Mouse (Mus musculus) inflammation-experienced regulatory T-cells, adult 6 months (primary cell): ENCODE data around the gene Rer1. TPM values are rescaled to one million over a fixed set of nuclear protein-coding genes. Genes with fewer than 3 reads are reported as not detected.
"Not testable (repeated sequence)": the region's sequence is repeated elsewhere in the genome, so short reads cannot be mapped to it uniquely, and the experiment has no call there.

Source experiments
- ATAC-seq: one replicate; pipeline ENCODE4 v1.8.0; 2017
- polyA plus RNA-seq, 3 experiments: library from polyadenylated mRNA; unstranded; fragments of 100-300 nt; shearing (Covaris generic); gene quantifications; one replicate each; pipeline ENCODE4 v1.2.1; 2017

The Rer1 gene
- polyA plus RNA-seq, 3 experiments from 2014 or later, result 101 to 140 (median 102) TPM

DNA sequence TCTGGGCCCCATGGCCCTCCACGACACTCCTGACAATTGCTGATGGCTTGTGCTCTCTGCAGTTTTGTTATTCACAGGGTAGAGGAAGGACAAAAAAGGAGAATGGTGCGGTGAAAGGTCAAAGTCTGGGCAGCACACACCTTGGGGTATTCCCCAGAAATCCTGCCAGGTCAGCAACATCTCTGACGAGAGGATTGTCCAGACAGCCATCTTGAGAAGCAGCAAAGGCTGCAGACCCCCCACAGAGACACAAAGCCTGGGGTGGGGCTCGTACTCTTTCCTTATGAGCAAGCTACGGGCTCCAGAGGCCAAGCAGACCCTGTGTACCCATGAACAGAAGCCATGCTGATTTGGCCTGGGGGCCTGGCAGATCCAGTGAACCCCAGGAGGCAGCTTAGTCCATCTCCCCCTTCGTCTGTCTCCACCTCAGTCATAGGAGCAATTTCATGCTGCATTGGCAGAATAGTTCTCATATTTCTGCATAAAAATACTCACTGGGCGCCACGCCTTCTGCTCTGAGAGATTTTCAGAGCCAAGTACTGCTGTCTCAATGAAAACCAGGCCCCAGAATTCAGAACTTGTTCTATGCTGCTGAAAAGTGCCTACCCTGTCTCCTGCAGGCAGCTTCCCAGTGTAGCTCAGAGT is 27.7 kb upstream of the Rer1 start:
- no peak for ATAC-seq

DNA sequence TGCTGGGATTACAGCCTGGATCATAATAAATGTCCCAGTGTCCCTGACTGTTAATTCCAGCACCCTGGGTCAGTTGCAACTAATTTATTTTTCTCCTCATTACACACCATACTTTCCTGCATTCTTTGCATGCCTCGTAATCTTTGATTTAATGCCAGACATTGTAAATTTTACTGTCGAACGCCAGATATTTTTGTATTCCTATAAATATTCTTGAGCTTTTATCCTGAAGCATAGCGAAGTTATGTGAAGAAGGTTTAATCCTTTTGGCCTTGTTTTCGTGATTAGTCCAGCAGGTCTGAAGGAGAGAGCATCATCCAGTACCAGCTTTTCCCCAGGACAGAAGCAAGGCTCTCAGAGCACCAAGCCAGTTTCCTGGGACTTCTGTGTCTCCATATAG is 23.3 kb upstream of the Rer1 start:
- no peak for ATAC-seq

DNA sequence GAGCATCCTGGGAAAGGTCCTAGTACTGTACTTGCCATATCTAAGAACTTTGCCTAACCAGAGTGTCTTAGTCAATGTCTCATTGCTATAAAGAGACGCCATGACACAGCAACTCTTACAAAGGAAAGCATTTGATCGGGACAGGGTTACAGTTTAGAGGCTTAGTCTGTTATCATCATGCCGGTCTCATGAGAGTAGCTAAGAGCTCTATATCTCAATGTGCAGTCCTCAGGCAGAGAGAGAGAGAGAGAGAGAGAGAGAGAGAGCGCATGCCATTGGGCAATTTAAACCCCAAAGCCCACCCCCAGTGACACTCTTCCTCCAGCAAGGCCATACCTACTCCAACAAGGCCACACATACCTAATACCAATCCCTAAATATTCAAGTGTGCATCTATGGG is 21.7 kb upstream of the Rer1 start:
- ATAC-seq, result no peak

DNA sequence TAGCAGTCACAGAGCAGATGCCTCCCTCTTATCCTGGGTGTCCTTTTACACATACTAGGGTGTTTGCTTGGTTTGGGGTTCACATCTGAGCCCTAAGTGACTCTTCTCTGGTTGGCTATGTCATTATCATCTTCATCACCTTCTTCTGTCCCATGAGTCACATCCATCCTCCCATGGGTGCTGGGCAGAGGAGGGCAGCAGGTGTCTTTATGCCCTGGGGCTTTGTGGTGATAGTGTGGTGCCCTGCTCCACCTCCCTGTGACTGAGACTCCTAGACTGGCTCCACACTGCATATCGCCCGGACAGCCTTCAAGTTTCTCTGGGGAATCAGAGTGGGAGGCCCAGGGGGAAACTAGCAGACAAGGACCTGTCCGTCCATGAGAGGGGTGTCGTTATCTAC is 12.4 kb upstream of the Rer1 start:
- no peak for ATAC-seq

DNA sequence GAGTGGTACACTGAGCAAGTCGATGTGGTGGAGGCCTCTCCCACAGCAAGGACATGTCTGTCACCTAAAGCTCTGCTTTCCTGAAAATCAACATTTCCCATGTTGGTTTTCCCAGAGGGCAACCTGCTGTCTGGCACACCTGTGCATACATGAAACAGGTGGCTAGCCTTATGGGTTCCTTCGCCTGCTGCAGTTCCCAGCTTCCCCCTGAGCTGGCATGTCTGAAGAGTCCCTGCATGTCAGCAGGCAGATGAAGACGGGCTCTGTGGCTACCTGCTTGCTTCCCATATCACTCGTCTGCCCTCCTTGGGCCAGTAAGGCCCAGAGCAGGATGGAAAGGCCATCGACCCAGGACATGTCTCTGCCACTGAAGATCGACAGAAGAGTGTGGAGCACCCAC is 11.3 kb upstream of the Rer1 start:
- ATAC-seq, result no peak

DNA sequence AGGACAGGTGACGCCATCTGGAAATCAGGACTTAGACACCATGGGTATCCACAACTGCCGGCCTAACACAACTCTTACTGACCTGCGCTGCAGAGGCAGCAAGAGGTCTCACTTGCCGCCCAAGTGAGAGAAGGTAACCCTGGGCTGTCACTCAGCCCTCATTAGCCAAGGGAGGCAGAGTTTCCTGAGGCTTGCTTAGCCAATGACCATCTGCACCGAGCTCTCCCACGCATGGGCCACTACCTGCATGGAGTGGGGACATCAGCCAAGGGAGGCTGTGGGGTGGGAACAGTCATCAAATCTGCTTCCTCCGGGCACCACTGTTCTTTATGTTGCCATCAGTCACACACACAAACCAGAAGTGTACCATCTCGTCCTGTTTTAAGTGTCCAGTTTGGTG is 9.8 kb upstream of the Rer1 start:
- ATAC-seq, result no peak

DNA sequence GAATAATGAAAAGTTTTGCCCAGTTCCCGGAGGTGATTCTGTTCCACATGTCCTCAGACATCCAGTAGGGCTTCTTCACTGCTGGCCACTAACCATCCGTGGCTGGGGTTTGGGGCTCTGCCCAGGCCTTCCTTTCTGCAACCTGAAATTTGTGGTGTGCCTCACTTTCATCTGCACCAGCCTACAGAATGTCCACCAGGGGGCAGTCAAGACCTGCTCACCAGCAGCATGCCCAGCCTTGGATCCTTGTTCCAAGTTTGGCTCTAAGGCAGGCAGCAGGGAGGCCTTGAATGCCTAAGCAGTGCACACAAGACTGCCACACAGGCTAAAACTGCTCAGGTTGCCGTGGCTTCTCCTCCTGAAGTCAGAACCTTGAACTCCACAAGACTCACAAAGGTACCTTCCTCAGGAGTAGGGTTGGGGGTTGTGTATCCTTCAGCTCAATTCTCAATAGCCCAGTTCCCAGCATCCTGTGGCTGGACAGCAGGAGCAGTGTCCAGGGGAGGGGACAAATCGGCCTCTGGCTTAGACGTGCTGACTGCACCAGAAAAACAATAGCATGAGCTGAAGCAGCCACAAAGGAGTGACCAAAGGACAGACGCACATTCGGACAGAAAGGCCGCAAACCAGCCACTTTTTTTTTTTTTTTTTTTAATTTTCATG is 9.2 kb upstream of the Rer1 start:
- ATAC-seq, result peak; percentile 80

DNA sequence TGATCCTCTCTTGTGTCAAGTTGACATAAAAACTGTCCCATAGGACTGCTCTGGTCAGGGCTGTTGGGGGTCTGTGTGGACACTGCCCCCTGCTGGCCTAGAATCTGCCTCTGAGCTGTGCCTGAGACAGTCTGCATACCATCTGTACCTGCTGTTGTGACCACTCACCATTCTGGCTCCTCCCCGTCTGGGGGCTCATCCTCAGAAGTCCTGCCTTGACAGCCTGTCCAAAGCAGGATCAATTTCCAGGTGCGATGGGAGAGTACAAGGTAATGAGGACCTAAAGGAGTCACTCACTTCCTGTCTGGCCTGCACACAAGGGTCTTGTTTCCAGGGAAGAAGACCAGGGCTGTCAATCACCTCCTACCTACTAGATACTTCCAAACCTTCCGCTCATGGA is 8.4 kb upstream of the Rer1 start:
- no peak for ATAC-seq

DNA sequence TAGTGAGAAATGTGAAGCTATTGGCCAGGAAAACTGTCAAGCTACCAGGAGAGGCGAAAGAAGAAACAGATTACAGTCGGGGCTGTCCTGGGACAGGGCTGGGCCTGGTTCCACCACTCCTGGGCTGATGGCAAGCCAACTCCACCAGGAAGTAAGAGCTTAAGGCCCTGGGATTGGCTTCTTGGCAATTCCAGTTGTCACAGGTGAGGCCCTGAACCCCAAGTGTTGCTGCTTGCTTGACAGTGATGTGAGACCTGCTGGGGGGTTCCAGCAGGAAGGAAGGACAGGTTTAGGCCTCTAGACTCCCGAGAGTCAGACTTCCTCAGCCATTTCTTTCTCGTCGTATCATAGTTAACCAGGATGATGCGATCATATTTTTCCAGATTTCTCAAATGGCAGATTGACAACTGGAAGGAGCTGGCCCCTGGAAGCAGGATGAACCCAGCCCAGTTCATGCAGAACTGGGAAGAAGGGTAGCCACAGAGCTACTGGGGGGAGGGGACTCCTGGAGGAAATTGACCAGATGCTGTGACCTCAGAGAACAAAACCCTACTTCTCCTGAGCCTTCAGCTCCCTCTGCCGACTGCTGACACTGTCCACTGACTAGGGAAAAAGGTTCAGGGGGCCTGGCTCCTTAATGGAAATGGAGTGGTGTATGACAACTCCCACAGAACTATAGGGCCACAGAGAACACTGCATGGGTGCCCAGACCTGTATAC is 7.4 kb upstream of the Rer1 start:
- ATAC-seq, result no peak

DNA sequence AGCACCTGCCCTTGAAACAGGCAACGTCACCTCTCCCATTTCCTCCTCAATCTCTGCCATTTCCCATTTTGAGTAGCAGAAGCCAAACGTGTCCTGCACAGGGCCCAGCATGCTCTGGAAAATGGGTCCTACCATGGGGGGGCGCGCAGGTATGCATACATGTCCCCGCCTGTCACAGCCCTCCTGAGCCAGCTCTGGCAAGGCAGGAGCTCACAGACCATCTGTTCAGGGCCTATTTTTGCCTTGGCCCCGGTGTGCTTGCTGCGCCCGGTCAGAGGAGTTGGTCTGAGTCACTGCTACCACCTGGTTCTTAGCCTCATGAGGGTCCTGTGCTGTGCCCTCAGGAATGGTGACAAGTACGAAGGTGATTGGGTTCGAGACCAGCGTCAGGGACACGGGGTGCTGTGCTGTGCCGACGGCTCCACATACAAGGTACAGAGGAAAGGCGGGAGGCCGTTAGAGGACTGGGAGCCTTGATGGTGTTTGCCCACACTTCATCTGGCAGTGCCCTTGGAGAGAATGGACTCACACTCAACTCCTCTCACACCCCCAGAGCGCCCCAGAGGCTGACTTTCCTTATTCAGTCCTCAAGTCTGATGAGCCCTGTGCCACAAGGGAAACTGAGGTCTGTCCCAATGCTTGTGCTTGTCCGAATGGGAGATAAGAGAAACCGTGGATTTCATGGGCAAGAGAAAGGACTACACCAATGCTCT is 6.7 kb upstream of the Rer1 start:
- ATAC-seq, result no peak

DNA sequence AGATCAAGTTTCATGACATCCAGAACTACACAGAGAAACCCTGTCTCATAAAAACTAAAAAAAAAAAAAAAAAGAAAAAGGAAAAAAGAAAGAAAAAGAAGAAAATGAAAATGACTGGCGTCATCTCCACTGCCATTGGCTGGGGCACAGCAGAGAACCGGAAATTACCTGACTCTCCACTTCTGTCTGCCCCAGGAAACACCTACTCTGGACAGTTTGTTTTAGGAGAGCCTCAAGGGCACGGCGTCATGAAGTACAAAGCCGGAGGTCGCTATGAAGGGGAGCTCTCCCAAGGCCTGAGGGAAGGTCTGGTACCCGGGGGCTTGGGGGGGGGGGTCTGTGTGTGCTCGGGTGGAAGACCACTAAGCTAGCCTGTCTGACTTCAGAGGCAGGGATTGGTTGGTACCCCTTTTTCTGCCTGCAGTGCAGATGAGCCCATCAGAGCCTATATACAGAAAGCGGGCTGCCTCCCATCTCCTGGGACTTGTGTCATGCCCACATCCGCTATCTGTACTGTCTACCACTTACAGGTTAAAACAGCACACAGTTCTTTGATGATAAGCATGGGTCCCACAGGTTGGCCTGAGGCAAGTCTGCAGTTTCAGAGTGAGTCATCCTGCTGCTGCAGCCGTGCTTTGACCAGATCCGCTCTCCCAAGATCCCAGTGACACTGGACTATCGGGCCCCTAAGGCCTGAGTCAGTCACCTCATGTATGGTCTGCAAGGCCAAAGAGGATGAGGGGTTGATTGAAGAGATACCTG is 4.7 kb upstream of the Rer1 start:
- ATAC-seq, result no peak

DNA sequence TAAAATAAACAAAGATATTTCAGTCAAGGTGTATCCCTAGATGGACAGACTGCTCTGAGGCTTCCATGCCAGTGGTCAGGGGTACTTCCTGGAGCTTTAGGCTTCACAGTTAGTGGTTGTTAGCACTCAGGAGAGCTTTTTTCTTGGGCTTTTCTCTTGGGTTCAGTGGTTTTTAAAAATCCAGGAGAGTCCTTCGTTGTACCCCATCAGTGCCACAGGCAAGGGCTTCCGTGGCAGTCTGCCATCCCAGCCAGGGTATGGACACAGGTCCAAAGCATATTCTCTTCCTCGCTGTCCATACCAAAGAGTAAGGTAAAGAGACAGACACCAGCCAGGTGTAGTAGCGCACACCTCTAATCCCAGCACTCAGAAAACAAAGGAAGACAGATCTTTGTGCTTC is 4.0 kb upstream of the Rer1 start:
- ATAC-seq, result no peak

DNA sequence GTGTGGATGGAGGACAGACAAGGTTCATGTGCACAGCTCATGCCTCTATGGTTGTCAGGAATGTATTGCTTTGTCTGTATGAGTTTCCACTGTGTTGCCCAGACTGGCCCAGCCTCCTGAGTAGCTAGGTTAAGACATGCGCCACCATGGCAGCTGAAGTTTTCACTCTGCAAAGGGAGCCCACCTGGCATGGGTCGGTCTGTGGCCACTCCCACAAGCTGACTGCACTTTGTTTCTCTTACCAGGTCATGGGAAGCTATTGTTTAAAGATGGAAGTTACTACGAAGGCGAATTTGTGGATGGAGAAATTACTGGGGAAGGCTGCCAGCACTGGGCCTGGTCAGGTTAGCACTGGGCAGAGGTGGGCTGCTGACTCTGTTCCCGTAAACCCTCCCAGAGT is 3.1 kb upstream of the Rer1 start:
- ATAC-seq, result no peak

DNA sequence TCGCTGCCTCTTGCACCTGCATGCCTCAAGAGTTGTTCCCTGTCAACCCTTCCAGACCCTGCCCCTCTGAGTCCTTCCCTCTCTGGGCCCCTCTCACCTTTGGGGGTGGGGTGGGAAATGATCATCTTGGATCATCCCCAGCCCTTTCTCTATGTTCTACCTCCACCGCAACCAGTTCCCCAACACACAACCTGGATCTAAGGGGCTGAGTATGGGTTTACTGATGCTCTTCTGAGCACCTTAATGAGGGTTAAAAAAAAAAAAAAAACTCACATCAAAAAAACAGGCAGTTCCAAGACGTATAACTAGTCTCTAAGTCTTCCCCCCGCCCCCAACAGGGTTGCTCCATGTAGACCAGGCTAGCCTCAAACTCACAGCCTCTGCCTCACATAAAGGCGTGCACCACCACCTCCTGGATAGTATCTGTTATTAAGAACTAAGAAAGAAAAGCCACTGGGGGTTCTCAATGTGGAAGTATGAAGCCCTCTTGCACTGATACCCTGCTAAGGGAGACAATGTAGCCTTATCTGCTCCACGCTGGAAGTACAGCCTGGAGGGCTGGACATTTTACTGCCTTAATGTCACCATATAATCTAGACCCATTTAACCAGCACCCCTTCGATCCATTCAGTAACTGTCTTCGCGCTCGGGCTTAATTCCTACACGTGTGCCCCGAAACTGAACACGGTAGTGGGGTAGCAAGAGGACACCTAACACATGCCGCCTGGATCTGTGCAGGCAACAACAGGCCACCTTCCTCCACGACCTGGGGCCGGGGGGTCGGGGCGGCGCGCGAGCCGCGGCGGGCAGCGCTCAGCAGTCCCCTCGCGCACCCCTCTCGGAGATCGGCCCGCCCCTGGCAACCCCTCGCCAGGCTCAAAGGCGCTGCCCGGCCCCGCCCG is 725 bp downstream of the Rer1 start:
- ATAC-seq, result no peak

DNA sequence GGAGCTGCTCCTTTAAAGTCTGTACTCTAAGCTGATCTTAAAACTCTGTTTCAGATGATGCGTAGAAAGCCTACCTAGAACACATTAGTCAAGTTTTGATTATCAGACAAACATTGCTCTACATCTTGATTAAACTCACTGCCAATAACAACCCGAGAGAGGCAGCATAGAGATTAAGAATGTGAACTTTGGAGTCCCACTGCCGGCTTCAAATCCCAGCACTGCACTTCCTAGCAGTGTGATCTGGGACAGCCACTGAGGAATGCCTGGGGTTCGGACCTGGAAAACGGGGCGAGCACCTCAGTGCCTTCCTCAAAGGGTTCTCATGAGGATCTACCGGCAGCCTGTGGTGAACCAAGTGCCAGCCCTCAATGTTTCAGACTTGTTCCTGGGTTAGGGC is 1.8 kb downstream of the Rer1 start:
- no peak for ATAC-seq

DNA sequence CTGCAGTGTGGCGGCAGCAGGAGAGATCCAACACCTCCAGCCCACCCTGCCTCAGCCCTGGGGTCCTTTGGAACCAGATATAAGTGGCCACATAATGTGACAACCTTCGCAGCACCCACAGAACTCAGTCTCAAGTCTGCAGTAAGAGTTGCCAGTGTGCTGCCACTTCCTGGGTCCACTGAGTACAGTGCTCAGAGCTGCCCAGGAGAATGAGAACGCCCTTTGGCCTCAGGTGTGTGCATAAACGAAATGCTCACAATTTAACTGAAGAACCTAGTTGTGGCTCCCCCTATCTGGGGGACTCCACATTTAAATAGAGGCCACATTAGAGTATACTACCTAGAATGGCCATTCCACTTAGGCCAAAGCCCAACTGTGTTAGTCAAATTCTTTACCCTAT is 2.6 kb downstream of the Rer1 start:
- no peak for ATAC-seq

DNA sequence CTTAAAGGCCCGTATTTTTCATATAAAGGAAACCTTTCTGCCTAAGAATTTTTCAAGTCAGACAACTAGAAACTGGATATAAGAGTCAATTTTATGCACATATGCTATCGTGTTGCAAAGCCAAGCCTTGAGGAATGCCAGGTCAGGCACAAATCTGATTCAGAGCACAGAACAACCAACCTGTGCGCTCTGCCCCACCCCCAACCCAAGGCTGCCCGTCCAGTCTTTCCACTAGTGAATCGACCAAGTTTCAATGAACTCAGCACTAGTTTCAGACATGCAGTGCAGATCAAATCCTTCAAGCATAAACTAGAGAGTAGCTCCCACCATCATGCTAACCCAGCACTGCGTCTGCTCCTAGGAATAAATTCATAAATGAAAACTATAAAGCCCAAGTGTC is 6.5 kb downstream of the Rer1 start:
- ATAC-seq, result no peak

DNA sequence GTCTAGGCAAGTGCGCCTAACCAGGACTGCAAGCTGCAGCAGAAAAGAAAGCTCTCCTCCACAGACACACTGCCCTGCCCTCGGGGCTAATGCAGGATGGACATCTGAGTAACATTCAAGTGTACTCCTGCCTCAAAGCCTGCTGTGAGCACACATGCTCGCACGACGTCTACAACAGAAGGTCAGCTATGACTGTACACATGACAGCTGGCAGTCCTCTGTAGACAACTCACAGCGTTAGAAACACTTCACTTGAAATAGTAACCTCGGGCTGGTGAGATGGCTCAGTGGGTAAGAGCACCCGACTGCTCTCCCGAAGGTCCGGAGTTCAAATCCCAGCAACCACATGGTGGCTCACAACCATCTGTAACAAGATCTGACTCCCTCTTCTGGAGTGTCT is 7.4 kb downstream of the Rer1 start:
- not testable (repeated sequence) for ATAC-seq

DNA sequence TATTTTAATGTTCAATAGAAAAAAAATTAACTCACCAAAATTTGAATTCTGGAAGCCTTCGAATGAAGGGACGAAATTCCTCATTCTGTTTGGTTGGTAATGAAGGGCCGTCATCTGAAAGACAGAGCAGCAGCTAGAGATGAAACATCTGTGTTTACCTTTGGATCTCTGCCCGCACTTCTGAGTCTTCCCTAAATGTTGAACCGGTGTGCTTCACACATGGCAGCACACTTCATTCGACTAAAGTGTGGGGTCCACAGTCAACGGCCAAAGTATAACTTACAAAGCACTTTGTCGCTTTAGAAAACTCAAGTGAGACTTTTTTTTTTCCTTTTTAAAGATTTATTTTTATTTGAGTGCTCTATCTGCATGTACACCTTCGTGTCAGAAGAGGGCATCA is 9.5 kb downstream of the Rer1 start:
- ATAC-seq, result no peak

DNA sequence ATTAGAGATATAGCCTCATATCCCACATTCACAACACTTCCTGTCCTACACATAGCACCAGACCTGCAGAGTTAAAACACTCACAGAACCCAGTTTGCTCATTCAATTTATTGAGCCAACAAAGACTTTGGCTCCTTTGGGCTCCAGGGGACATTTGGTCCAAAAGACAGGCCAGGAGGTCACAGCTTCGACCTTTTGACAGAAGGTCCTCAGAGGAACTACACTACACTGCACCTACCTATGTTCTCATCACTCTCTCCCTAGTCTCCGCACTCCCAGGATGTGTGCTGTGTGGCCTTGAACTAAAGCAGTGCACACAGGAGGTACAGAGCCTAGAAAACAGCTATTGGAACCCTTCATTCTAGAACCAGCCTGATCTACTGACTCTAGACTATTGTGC is 10.4 kb downstream of the Rer1 start:
- ATAC-seq, result no peak

DNA sequence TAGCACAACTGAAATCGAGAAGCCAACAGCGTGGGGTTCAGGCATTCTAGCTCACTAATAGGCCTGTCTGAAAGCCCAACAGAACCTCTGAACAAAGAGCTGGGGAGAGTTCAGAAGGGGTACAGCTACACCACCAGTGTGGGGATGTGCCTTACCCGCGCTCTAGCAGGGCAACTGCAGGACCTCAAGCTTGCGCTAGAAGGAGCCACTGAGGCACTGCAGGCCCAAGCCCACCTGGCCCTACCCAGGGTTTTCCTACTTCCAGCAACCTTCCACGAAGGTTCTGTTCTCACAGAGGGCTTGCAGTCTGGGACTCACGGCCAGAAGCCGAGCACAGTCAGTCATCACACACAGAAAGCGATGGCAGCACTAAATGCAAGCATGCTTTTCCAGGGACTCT is 11.0 kb downstream of the Rer1 start:
- ATAC-seq, result no peak

DNA sequence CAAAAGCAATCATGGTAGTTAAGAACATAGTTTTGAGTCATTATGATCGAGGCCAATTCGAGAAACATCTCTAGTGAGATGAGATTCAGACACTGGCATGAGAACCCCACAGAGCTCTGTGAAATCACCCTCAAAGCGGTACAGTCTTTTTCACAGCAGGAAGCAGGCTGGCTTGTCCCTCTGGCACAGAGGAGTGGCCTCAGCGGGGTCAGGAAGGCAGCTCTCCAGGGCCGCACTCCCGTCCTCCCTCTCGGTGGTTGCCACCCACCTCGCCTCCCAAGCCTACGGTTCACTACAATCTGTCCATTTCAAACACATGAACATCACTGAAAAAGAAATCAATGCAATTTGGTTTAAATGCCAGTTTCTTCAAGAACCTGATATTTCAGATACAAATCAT is 11.8 kb downstream of the Rer1 start:
- ATAC-seq, result no peak
